Mouse (Mus musculus): Measurements from ENCODE around the gene Gm2696. TPM values are rescaled to one million over a fixed set of nuclear protein-coding genes. Genes with fewer than 3 reads are reported as not detected.

Gene Gm2696
- polyA plus RNA-seq, 1 experiment from 2014 or later = not detected

- H3K4me1 ChIP-seq (ENCODE audit: control insufficient read depth, insufficient read depth, low read length) = no peaks in the 10 kb centered on the region
- H3K27ac ChIP-seq (ENCODE audit: low read length) = no peak within 1 kb of the TSS
- no peak within 1 kb of the TSS for H3K4me3 ChIP-seq (ENCODE audit: low read length)
- H3K4me2 ChIP-seq (ENCODE audit: low read depth, low read length) = no peak within 1 kb of the TSS
- H3K27me3 ChIP-seq (ENCODE audit: control insufficient read depth, insufficient read depth, low read length) = no peaks in the 10 kb centered on the region
- peaks cover 3% of the 10 kb centered on the region; the same call in 1 of the 2 replicates for H3K9me3 ChIP-seq (replicated peaks; ENCODE audit: control insufficient read depth, low read length)
- ATAC-seq (replicated peaks; ENCODE audit: extremely low read depth, insufficient read depth, low FRiP score) = no peak
- 52% methylated on average over 6 of the region's 6 CpGs for WGBS
- no peak within 1 kb of the TSS for H3K9ac ChIP-seq (ENCODE audit: low read length)
- no peaks in the 10 kb centered on the region for H3K36me3 ChIP-seq (ENCODE audit: control insufficient read depth, insufficient read depth)
These were observed 12.5 kb downstream of the Gm2696 start, which contains the start of gene Krtap10-4 for GRCm38 (mm10) chr10:77826951-77827350. Gene Krtap10-4 (minus strand): TSS chr10:77827095.

- H3K27me3 ChIP-seq (ENCODE audit: control insufficient read depth, insufficient read depth, low read length) = no peaks in the 10 kb centered on the region
- no peak for ATAC-seq (replicated peaks; ENCODE audit: extremely low read depth, insufficient read depth, low FRiP score)
- no peaks in the 10 kb centered on the region for H3K4me1 ChIP-seq (ENCODE audit: control insufficient read depth, insufficient read depth, low read length)
- H3K27ac ChIP-seq (ENCODE audit: low read length) = no peak within 1 kb of the TSS
- WGBS = 59% methylated on average over 9 of the region's 9 CpGs
- no peak within 1 kb of the TSS for H3K4me3 ChIP-seq (ENCODE audit: low read length)
- no peaks in the 10 kb centered on the region for H3K36me3 ChIP-seq (ENCODE audit: control insufficient read depth, insufficient read depth)
- peaks cover under 1% of the 10 kb centered on the region; the same call in 1 of the 2 replicates for H3K9me3 ChIP-seq (replicated peaks; ENCODE audit: control insufficient read depth, low read length)
- H3K9ac ChIP-seq (ENCODE audit: low read length) = no peak within 1 kb of the TSS
- no peak within 1 kb of the TSS for H3K4me2 ChIP-seq (ENCODE audit: low read depth, low read length)
These were observed 21.2 kb downstream of the Gm2696 start, which contains the start of gene Krtap10-10 for GRCm38 (mm10) chr10:77835647-77836046. Gene Krtap10-10 (plus strand): TSS chr10:77835947.

DNA sequence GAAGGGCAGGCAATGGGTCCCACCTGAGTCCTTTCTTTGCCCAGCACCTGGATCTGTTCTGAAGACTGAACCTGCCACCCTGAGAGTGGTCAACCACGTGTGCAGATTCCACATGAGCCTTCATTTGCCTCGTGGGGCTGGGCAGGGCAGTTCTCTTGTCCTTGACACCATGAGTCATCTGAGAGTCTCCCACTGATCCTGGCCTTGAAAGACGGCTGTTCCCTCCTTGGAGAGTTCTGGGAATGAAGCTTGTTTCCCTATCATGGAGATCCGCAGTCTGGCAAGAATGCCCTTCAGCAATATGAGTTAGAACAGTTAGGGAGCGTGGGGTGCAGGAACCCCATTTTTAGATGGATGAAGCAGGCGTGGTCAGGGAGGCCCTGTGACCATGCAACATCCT lies 24.5 kb downstream of the Gm2696 start:
- Histone ChIP-seq H3K27ac (ENCODE audit: low read length) (no peak overlapping the region), H3K9ac (ENCODE audit: low read length) (no peak overlapping the region), H3K9me3 (replicated peaks; ENCODE audit: control insufficient read depth, low read length) (peaks cover 16% of the 10 kb centered on the region), H3K36me3 (ENCODE audit: control insufficient read depth, insufficient read depth) (no peaks in the 10 kb centered on the region; the same call in 1 of the 2 replicates), H3K4me3 (ENCODE audit: low read length) (no peak overlapping the region), H3K4me2 (ENCODE audit: low read depth, low read length) (no peak overlapping the region), H3K4me1 (ENCODE audit: control insufficient read depth, insufficient read depth, low read length) (no peaks in the 10 kb centered on the region), H3K27me3 (ENCODE audit: control insufficient read depth, insufficient read depth, low read length) (no peaks in the 10 kb centered on the region)
- no peak for ATAC-seq (replicated peaks; ENCODE audit: extremely low read depth, insufficient read depth, low FRiP score)
- 63% methylated on average over 6 of the region's 6 CpGs for WGBS

DNA sequence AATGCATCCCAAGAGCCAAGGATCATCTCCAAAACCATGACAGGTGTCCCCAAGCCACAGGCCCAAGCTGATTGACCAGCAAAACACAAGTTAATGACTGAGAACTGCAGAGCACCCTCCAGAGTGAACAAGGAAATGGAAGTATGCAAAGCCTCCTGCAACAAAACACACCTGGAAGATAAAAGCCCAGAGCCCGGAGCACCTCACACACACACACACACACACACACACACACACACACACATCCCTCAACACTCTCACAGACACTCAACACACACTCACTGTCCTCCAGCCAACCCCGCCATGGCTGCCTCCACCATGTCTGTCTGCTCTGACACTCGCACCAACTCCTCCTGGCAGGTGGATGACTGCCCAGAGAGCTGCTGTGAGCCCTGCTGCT lies 32.0 kb downstream of the Gm2696 start, which contains the start of gene Gm36176:
Gm36176 (plus strand) TSS at position 301 of the 400 bp plus-strand sequence.
- Histone ChIP-seq H3K27ac (ENCODE audit: low read length) (no peak within 1 kb of the TSS), H3K27me3 (ENCODE audit: control insufficient read depth, insufficient read depth, low read length) (no peaks in the 10 kb centered on the region), H3K4me3 (ENCODE audit: low read length) (no peak within 1 kb of the TSS), H3K4me2 (ENCODE audit: low read depth, low read length) (no peak within 1 kb of the TSS), H3K9ac (ENCODE audit: low read length) (no peak within 1 kb of the TSS), H3K4me1 (ENCODE audit: control insufficient read depth, insufficient read depth, low read length) (no peaks in the 10 kb centered on the region), H3K36me3 (ENCODE audit: control insufficient read depth, insufficient read depth) (no peaks in the 10 kb centered on the region; the same call in 1 of the 2 replicates), H3K9me3 (replicated peaks; ENCODE audit: control insufficient read depth, low read length) (peaks cover 13% of the 10 kb centered on the region)
- 55% methylated on average over 3 of the region's 3 CpGs for WGBS
- no peak for ATAC-seq (replicated peaks; ENCODE audit: extremely low read depth, insufficient read depth, low FRiP score)

- H3K4me1 ChIP-seq (ENCODE audit: control insufficient read depth, insufficient read depth, low read length) = no peaks in the 10 kb centered on the region
- WGBS = 21% methylated on average over 2 of the region's 2 CpGs
- ATAC-seq (replicated peaks; ENCODE audit: extremely low read depth, insufficient read depth, low FRiP score) = no peak
These were observed 32.5 kb downstream of the Gm2696 start for GRCm38 (mm10) chr10:77846961-77847360.

DNA sequence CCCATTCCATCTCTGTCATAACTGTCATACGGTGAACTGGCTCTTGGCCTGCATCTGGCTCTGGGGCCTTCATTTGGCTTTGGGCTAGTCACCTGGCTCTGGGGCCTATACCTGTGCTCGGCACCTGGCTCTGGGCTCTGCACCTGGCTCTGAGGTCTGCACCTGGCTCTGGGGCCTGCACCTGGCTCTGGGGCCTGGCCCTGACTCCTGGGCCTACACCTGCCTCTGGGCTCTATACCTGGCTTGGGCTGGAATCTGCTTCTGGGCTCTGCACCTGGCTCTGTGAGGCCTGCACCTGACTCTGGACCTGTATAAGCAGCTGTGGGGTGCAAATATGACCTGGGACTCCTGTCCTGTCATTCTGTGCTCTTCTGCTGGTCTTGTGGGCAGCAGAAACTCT lies 33.1 kb downstream of the Gm2696 start:
- H3K4me2 ChIP-seq (ENCODE audit: low read depth, low read length) = no peak overlapping the region
- no peak overlapping the region for H3K9ac ChIP-seq (ENCODE audit: low read length)
- no peaks in the 10 kb centered on the region for H3K4me1 ChIP-seq (ENCODE audit: control insufficient read depth, insufficient read depth, low read length)
- H3K4me3 ChIP-seq (ENCODE audit: low read length) = no peak overlapping the region
- ATAC-seq (replicated peaks; ENCODE audit: extremely low read depth, insufficient read depth, low FRiP score) = no peak
- no peaks in the 10 kb centered on the region for H3K27me3 ChIP-seq (ENCODE audit: control insufficient read depth, insufficient read depth, low read length)
- WGBS = 79% methylated on average over 2 of the region's 2 CpGs
- no peaks in the 10 kb centered on the region; the same call in 1 of the 2 replicates for H3K36me3 ChIP-seq (ENCODE audit: control insufficient read depth, insufficient read depth)
- no peak overlapping the region for H3K27ac ChIP-seq (ENCODE audit: low read length)
- peaks cover 12% of the 10 kb centered on the region for H3K9me3 ChIP-seq (replicated peaks; ENCODE audit: control insufficient read depth, low read length)

More at GRCm38 (mm10) chr10:77846961-77847360, 32.5 kb downstream of the Gm2696 start:
- Histone ChIP-seq H3K9me3 (replicated peaks; ENCODE audit: control insufficient read depth, low read length) (peaks cover 12% of the 10 kb centered on the region), H3K4me2 (ENCODE audit: low read depth, low read length) (no peak overlapping the region), H3K27me3 (ENCODE audit: control insufficient read depth, insufficient read depth, low read length) (no peaks in the 10 kb centered on the region), H3K4me3 (ENCODE audit: low read length) (no peak overlapping the region), H3K36me3 (ENCODE audit: control insufficient read depth, insufficient read depth) (no peaks in the 10 kb centered on the region; the same call in 1 of the 2 replicates), H3K27ac (ENCODE audit: low read length) (no peak overlapping the region), H3K9ac (ENCODE audit: low read length) (no peak overlapping the region)

GRCm38 (mm10) chr10:77852559-77852958 lies 38.1 kb downstream of the Gm2696 start, which contains the start of gene Gm10318:
Gene Gm10318 (plus strand): TSS chr10:77852859.
- Histone ChIP-seq H3K4me3 (ENCODE audit: low read length) (no peak within 1 kb of the TSS), H3K27ac (ENCODE audit: low read length) (no peak within 1 kb of the TSS), H3K36me3 (ENCODE audit: control insufficient read depth, insufficient read depth) (no peaks in the 10 kb centered on the region), H3K27me3 (ENCODE audit: control insufficient read depth, insufficient read depth, low read length) (no peaks in the 10 kb centered on the region), H3K4me1 (ENCODE audit: control insufficient read depth, insufficient read depth, low read length) (no peaks in the 10 kb centered on the region), H3K4me2 (ENCODE audit: low read depth, low read length) (no peak within 1 kb of the TSS), H3K9me3 (replicated peaks; ENCODE audit: control insufficient read depth, low read length) (no peaks in the 10 kb centered on the region), H3K9ac (ENCODE audit: low read length) (no peak within 1 kb of the TSS)
- 61% methylated on average over 9 of the region's 9 CpGs for WGBS
- ATAC-seq (replicated peaks; ENCODE audit: extremely low read depth, insufficient read depth, low FRiP score) = no peak

DNA sequence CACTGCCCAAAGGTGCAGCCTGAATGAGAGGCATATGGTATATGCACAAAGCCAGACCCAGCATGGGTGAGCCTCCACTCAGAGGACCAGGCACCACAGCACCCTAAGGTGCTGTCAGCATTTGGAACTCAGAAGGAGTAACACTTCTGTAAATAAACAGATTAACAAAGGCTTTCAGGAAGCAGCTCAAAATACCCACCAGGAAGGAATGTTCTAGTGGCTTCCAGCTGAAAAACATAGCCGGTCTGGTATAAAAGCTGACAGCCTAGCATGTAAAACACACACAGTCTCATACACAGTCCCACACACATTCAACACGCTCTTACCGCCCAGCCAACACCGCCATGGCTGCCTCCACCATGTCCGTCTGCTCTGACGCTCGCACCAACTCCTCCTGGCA lies 47.2 kb downstream of the Gm2696 start, which contains the start of gene Gm3285:
Gm3285 (plus strand) TSS at position 301 of the 400 bp plus-strand sequence.
- H3K9ac ChIP-seq (ENCODE audit: low read length) = no peak within 1 kb of the TSS
- 49% methylated on average over 7 of the region's 7 CpGs for WGBS
- ATAC-seq (replicated peaks; ENCODE audit: extremely low read depth, insufficient read depth, low FRiP score) = no peak
- no peaks in the 10 kb centered on the region for H3K27me3 ChIP-seq (ENCODE audit: control insufficient read depth, insufficient read depth, low read length)
- no peaks in the 10 kb centered on the region for H3K36me3 ChIP-seq (ENCODE audit: control insufficient read depth, insufficient read depth)
- no peak within 1 kb of the TSS for H3K27ac ChIP-seq (ENCODE audit: low read length)
- no peaks in the 10 kb centered on the region for H3K4me1 ChIP-seq (ENCODE audit: control insufficient read depth, insufficient read depth, low read length)
- H3K9me3 ChIP-seq (replicated peaks; ENCODE audit: control insufficient read depth, low read length) = no peaks in the 10 kb centered on the region
- H3K4me2 ChIP-seq (ENCODE audit: low read depth, low read length) = no peak within 1 kb of the TSS
- H3K4me3 ChIP-seq (ENCODE audit: low read length) = no peak within 1 kb of the TSS

DNA sequence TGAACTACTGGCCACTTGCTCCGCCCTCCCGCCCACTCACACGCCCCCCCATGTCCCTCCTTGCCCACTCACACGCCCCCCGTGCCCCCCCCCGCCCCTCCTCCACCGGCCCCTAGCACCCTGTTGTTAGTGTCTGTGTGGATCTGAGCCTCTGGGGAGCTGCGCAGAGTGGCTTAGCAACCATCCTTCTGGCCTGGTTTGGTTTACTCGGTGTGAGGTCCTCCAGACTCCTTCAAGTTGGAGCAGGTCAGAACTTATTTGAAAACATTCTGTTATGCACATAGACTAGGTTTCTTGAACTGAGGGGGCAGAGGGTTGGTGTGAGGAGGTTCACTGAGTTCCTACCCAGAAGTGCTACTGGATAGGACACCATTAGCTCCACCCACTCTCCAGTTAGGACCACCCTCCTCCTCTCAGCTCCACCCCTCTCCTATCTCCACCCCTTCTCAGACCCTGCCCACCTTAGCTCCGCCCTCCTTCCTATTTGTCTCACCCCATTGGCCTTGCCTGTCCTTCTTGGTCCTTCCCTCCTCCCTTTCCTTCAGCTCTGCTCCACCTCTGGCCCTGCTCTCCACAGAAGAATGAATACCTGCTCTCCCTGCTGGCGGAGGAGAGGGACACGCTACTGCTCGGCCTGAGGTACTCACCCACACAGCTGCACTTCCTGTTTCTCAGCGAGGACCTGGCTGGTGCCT lies 49.7 kb downstream of the Gm2696 start:
- H3K9me3 ChIP-seq (replicated peaks; ENCODE audit: control insufficient read depth, low read length) = no peaks in the 10 kb centered on the region
- ATAC-seq (replicated peaks; ENCODE audit: extremely low read depth, insufficient read depth, low FRiP score) = peak; percentile 49; the same call in 1 of the 2 replicates
- H3K27ac ChIP-seq (ENCODE audit: low read length) = no peak overlapping the region
- H3K4me1 ChIP-seq (ENCODE audit: control insufficient read depth, insufficient read depth, low read length) = no peaks in the 10 kb centered on the region
- H3K36me3 ChIP-seq (ENCODE audit: control insufficient read depth, insufficient read depth) = no peaks in the 10 kb centered on the region
- H3K4me3 ChIP-seq (ENCODE audit: low read length) = no peak overlapping the region
- H3K9ac ChIP-seq (ENCODE audit: low read length) = no peak overlapping the region
- H3K4me2 ChIP-seq (ENCODE audit: low read depth, low read length) = peak overlapping the region; percentile 39
- H3K27me3 ChIP-seq (ENCODE audit: control insufficient read depth, insufficient read depth, low read length) = no peaks in the 10 kb centered on the region
- WGBS = 31% methylated on average over 14 of the region's 14 CpGs
